Mouse (Mus musculus) kidney, embryonic 15.5 days (tissue): ENCODE measurements around the gene Dap. TPM values are rescaled to one million over a fixed set of nuclear protein-coding genes. Genes with fewer than 3 reads are reported as not detected.

Source experiments
- ATAC-seq: fragments of 200-750 bp; cut with Nextera tagmentation; replicated peaks from 2 replicates; pipeline ENCODE4 v1.8.0; 2017; ENCODE audit warnings: moderate TSS enrichment; ENCODE audit not compliant: low FRiP score
- H3K27ac ChIP-seq: fragments of 300-500 bp; sonication (generic); 2 replicates; pipeline ENCODE4 v1.5.1; 2015; ENCODE audit warnings: mild to moderate bottlenecking, inconsistent platforms
- H3K27me3 ChIP-seq: fragments of 300-500 bp; sonication (generic); 2 replicates; pipeline ENCODE4 v1.6.1; 2015; ENCODE audit warnings: inconsistent platforms
- H3K36me3 ChIP-seq: fragments of 300-500 bp; sonication (generic); 2 replicates; pipeline ENCODE4 v1.6.1; 2015; ENCODE audit warnings: inconsistent platforms
- H3K4me1 ChIP-seq: fragments of 300-500 bp; sonication (generic); 2 replicates; pipeline ENCODE4 v1.6.1; 2015; ENCODE audit warnings: inconsistent platforms
- H3K4me2 ChIP-seq: fragments of 300-500 bp; sonication (generic); 2 replicates; pipeline ENCODE4 v1.6.1; 2015; ENCODE audit warnings: moderate library complexity, mild to moderate bottlenecking, inconsistent platforms
- H3K4me3 ChIP-seq: fragments of 300-500 bp; sonication (generic); replicated peaks from 2 replicates; pipeline ENCODE4 v1.5.1; 2015; ENCODE audit warnings: mild to moderate bottlenecking, inconsistent platforms
- H3K9ac ChIP-seq: fragments of 300-500 bp; sonication (generic); 2 replicates; pipeline ENCODE4 v1.6.1; 2015; ENCODE audit warnings: mild to moderate bottlenecking, inconsistent platforms
- H3K9me3 ChIP-seq: fragments of 300-500 bp; sonication (generic); replicated peaks from 2 replicates; pipeline ENCODE4 v1.6.1; 2016; ENCODE audit warnings: inconsistent platforms
- WGBS: fragments of 180-500 bp; shearing (Covaris S2); methylation state at CpG from one replicate; pipeline ENCODE4 v1.1.7; 2015; ENCODE audit warnings: mixed read lengths; 5-methylcytosine and 5-hydroxymethylcytosine counted together
- polyA plus RNA-seq: library from polyadenylated mRNA; unstranded; fragments of >200 nt; fragmentation: Nextera tagmentation; extraction: Ambion mirVana; gene quantifications from 2 replicates; pipeline ENCODE4 v1.2.1, GENCODE M21; 2015

Gene Dap
- polyA plus RNA-seq, 1 experiment from 2014 or later: 86.3 TPM

GRCm38 (mm10) chr15:31285695-31286094 lies 61.6 kb downstream of the Dap start:
- no peaks in the 10 kb centered on the region for H3K27me3 ChIP-seq
- H3K27ac ChIP-seq: no peak overlapping the region
- no peaks in the 10 kb centered on the region for H3K4me1 ChIP-seq
- ATAC-seq: no peak
- H3K9me3 ChIP-seq: no peaks in the 10 kb centered on the region; the same call in 1 of the 2 replicates
- no peaks in the 10 kb centered on the region for H3K36me3 ChIP-seq
- no peak overlapping the region for H3K9ac ChIP-seq
- H3K4me2 ChIP-seq: no peak overlapping the region
- no peak overlapping the region for H3K4me3 ChIP-seq
- WGBS: 81% methylated on average over 3 of the region's 3 CpGs

GRCm38 (mm10) chr15:31292627-31293026 lies 68.5 kb downstream of the Dap start:
- 18% methylated on average over 3 of the region's 3 CpGs for WGBS
- peak; percentile 38; the same call in 1 of the 2 replicates for ATAC-seq
- H3K36me3 ChIP-seq: no peaks in the 10 kb centered on the region

GRCm38 (mm10) chr15:31294311-31294710 lies 70.2 kb downstream of the Dap start:
- Histone ChIP-seq H3K9ac (no peak overlapping the region), H3K27ac (no peak overlapping the region), H3K36me3 (no peaks in the 10 kb centered on the region), H3K9me3 (no peaks in the 10 kb centered on the region), H3K4me2 (no peak overlapping the region), H3K27me3 (peaks cover 47% of the 10 kb centered on the region), H3K4me1 (peaks cover 28% of the 10 kb centered on the region), H3K4me3 (no peak overlapping the region)
- 21% methylated on average over 2 of the region's 2 CpGs for WGBS
- 0 out of 2 replicates have a peak, but pooled peaks have one; percentile 38 for ATAC-seq

More at GRCm38 (mm10) chr15:31292627-31293026, 68.5 kb downstream of the Dap start:
- peaks cover 32% of the 10 kb centered on the region for H3K27me3 ChIP-seq
- H3K4me2 ChIP-seq: no peak overlapping the region
- no peaks in the 10 kb centered on the region; the same call in 1 of the 2 replicates for H3K9me3 ChIP-seq
- no peak overlapping the region for H3K4me3 ChIP-seq
- H3K4me1 ChIP-seq: peaks cover 21% of the 10 kb centered on the region
- H3K9ac ChIP-seq: no peak overlapping the region
- H3K27ac ChIP-seq: no peak overlapping the region

GRCm38 (mm10) chr15:31296882-31297776 lies 73.0 kb downstream of the Dap start:
- Histone ChIP-seq H3K9ac (no peak overlapping the region), H3K4me1 (peaks cover 34% of the 10 kb centered on the region)
- WGBS: 14% methylated on average over 40 of the region's 40 CpGs

GRCm38 (mm10) chr15:31297777-31298137 lies 73.6 kb downstream of the Dap start:
- no peak overlapping the region for H3K9ac ChIP-seq
- H3K27me3 ChIP-seq: peaks cover 47% of the 10 kb centered on the region
- peak; percentile 3; the same call in 1 of the 2 replicates for ATAC-seq
- 22% methylated on average over 13 of the region's 13 CpGs for whole genome bisulfite sequencing
- no peak overlapping the region for H3K27ac ChIP-seq
- H3K36me3 ChIP-seq: no peaks in the 10 kb centered on the region
- no peaks in the 10 kb centered on the region for H3K9me3 ChIP-seq
- peak overlapping the region; percentile 57 for H3K4me2 ChIP-seq
- H3K4me1 ChIP-seq: peaks cover 28% of the 10 kb centered on the region
- peak overlapping the region; percentile 30 for H3K4me3 ChIP-seq

More at GRCm38 (mm10) chr15:31296882-31297776, 73.0 kb downstream of the Dap start:
- H3K9me3 ChIP-seq: no peaks in the 10 kb centered on the region
- peak overlapping the region; percentile 30 for H3K4me3 ChIP-seq
- H3K27me3 ChIP-seq: peaks cover 47% of the 10 kb centered on the region
- no peaks in the 10 kb centered on the region for H3K36me3 ChIP-seq
- H3K27ac ChIP-seq: no peak overlapping the region
- peak; percentile 35; the same call in 1 of the 2 replicates for ATAC-seq
- peak overlapping the region; percentile 57 for H3K4me2 ChIP-seq

GRCm38 (mm10) chr15:31299258-31299917 lies 75.3 kb downstream of the Dap start:
- H3K9ac ChIP-seq: no peak overlapping the region
- no peak overlapping the region for H3K4me3 ChIP-seq
- peaks cover 25% of the 10 kb centered on the region for H3K4me1 ChIP-seq
- no peaks in the 10 kb centered on the region for H3K9me3 ChIP-seq
- ATAC-seq: no peak
- H3K4me2 ChIP-seq: no peak overlapping the region
- H3K27ac ChIP-seq: no peak overlapping the region
- H3K27me3 ChIP-seq: peaks cover 46% of the 10 kb centered on the region
- WGBS: 56% methylated on average over 6 of the region's 6 CpGs
- no peaks in the 10 kb centered on the region for H3K36me3 ChIP-seq

- WGBS: 57% methylated on average over 12 of the region's 12 CpGs
- H3K4me2 ChIP-seq: no peak overlapping the region
- no peaks in the 10 kb centered on the region for H3K36me3 ChIP-seq
- peaks cover 17% of the 10 kb centered on the region for H3K27me3 ChIP-seq
- peaks cover 15% of the 10 kb centered on the region for H3K4me1 ChIP-seq
- no peak overlapping the region for H3K27ac ChIP-seq
- no peak overlapping the region for H3K9ac ChIP-seq
- no peaks in the 10 kb centered on the region for H3K9me3 ChIP-seq
- no peak overlapping the region for H3K4me3 ChIP-seq
- no peak for ATAC-seq
Observed at GRCm38 (mm10) chr15:31302293-31302990, 78.3 kb downstream of the Dap start.

- H3K27ac ChIP-seq: no peak overlapping the region
- no peak overlapping the region for H3K4me2 ChIP-seq
- H3K36me3 ChIP-seq: no peaks in the 10 kb centered on the region
- ATAC-seq: no peak
- no peak overlapping the region for H3K9ac ChIP-seq
- H3K9me3 ChIP-seq: no peaks in the 10 kb centered on the region
- 77% methylated on average over 3 of the region's 3 CpGs for WGBS
- H3K27me3 ChIP-seq: no peaks in the 10 kb centered on the region
- H3K4me1 ChIP-seq: peaks cover 6% of the 10 kb centered on the region; the same call in 1 of the 2 replicates
- H3K4me3 ChIP-seq: no peak overlapping the region
Observed at GRCm38 (mm10) chr15:31304302-31304701, 80.2 kb downstream of the Dap start.

- Histone ChIP-seq H3K4me1 (no peaks in the 10 kb centered on the region), H3K9ac (no peak overlapping the region), H3K9me3 (no peaks in the 10 kb centered on the region), H3K4me2 (no peak overlapping the region), H3K4me3 (no peak overlapping the region), H3K27ac (no peak overlapping the region), H3K27me3 (no peaks in the 10 kb centered on the region), H3K36me3 (no peaks in the 10 kb centered on the region)
- WGBS: 54% methylated on average over 6 of the region's 6 CpGs
- no peak for ATAC-seq
Observed at GRCm38 (mm10) chr15:31305181-31305580, 81.1 kb downstream of the Dap start.

GRCm38 (mm10) chr15:31306726-31307125 lies 82.6 kb downstream of the Dap start:
- ATAC-seq: no peak
- Histone ChIP-seq H3K4me2 (no peak overlapping the region), H3K4me3 (no peak overlapping the region), H3K4me1 (peaks cover 2% of the 10 kb centered on the region; the same call in 1 of the 2 replicates), H3K9me3 (no peaks in the 10 kb centered on the region), H3K27ac (no peak overlapping the region), H3K9ac (no peak overlapping the region), H3K27me3 (no peaks in the 10 kb centered on the region), H3K36me3 (no peaks in the 10 kb centered on the region)
- 86% methylated on average over 4 of the region's 4 CpGs for WGBS

GRCm38 (mm10) chr15:31309526-31309925 lies 85.4 kb downstream of the Dap start:
- Histone ChIP-seq H3K36me3 (no peaks in the 10 kb centered on the region), H3K27ac (no peak overlapping the region), H3K9ac (no peak overlapping the region), H3K4me2 (no peak overlapping the region), H3K9me3 (no peaks in the 10 kb centered on the region), H3K4me1 (peaks cover 9% of the 10 kb centered on the region), H3K27me3 (no peaks in the 10 kb centered on the region), H3K4me3 (no peak overlapping the region)
- ATAC-seq: no peak
- 75% methylated on average over 15 of the region's 15 CpGs for WGBS
